ENCODE assay signal across 9 mouse cellular contexts in genomic region chr7:81868158-81868557, GRCm38 (mm10). TPM values are rescaled to one million over a fixed set of nuclear protein-coding genes. Genes with fewer than 3 reads are reported as not detected.
DNase-seq lines count a peak whose midpoint lies in the region; ATAC-seq and TF ChIP-seq lines count a peak whose summit lies in the region.
"Had no signal": no experiment of that assay in that cellular context is flagged by ENCODE, and none has a peak within 500 bp of the region (broad histone marks: within the 10 kb centered on the region; RNA-seq: fewer than 3 reads in every experiment).

No protein-coding gene starts in this region.

- no peak overlapping the region for H3K9ac ChIP-seq in heart, postnatal 0 days (replicated peaks; ENCODE audit: low read depth, low read length)
- H3K9ac ChIP-seq in lung, embryonic 16.5 days (ENCODE audit: low read length), result no peak overlapping the region
- H3K9ac ChIP-seq: limb, embryonic 15.5 days had no signal

- no peak overlapping the region for H3K4me3 ChIP-seq in G1E (ENCODE audit: low read depth, low read length)
- H3K4me3 ChIP-seq in embryonic fibroblast, embryonic 13.5 days (ENCODE audit: insufficient read depth, low read length), result no peak overlapping the region
- H3K4me3 ChIP-seq in heart, postnatal 0 days (ENCODE audit: low read depth, low read length), result no peak overlapping the region
- no peak overlapping the region for H3K4me3 ChIP-seq in lung, embryonic 16.5 days (ENCODE audit: low read length)
- H3K4me3 ChIP-seq: limb, embryonic 15.5 days had no signal

- peak; percentile 91 for TF ChIP-seq CTCF in G1E (IDR thresholded peaks at IDR 0.05; ENCODE audit: low read depth, low read length)
- TF ChIP-seq CTCF in embryonic fibroblast, embryonic 13.5 days (IDR thresholded peaks at IDR 0.05; ENCODE audit: borderline replicate concordance, insufficient read depth, low read length), result peak; percentile 96
- TF ChIP-seq CTCF in heart, postnatal 0 days (IDR thresholded peaks at IDR 0.05; ENCODE audit: low read depth), result peak; percentile 92

- no peak for TF ChIP-seq POLR2A in embryonic fibroblast, embryonic 13.5 days (IDR thresholded peaks at IDR 0.05; ENCODE audit: low read depth, low read length)

- no peak overlapping the region for H3K4me2 ChIP-seq in heart, postnatal 0 days (ENCODE audit: low read depth, low read length)
- H3K4me2 ChIP-seq in lung, embryonic 16.5 days (ENCODE audit: low read depth, low read length), result no peak overlapping the region
- H3K4me2 ChIP-seq: limb, embryonic 15.5 days had no signal

- H3K36me3 ChIP-seq in G1E (replicated peaks), result no peaks in the 10 kb centered on the region
- peaks cover 25% of the 10 kb centered on the region for H3K36me3 ChIP-seq in heart, postnatal 0 days (replicated peaks; ENCODE audit: control insufficient read depth, insufficient read depth, low read length)
- no peaks in the 10 kb centered on the region for H3K36me3 ChIP-seq in lung, embryonic 16.5 days (ENCODE audit: control insufficient read depth, insufficient read depth, low read length)
- H3K36me3 ChIP-seq: limb, embryonic 15.5 days had no signal

- no peak for TF ChIP-seq EP300 in heart, postnatal 0 days (IDR thresholded peaks at IDR 0.05; ENCODE audit: low read depth)

- peaks cover 15% of the 10 kb centered on the region; the same call in 1 of the 2 replicates for H3K27me3 ChIP-seq in G1E (ENCODE audit: insufficient read depth, low read length)
- no peaks in the 10 kb centered on the region for H3K27me3 ChIP-seq in heart, postnatal 0 days (ENCODE audit: control insufficient read depth, insufficient read depth, low read length)
- H3K27me3 ChIP-seq in lung, embryonic 16.5 days (ENCODE audit: control insufficient read depth, insufficient read depth, low read depth, low read length), result no peaks in the 10 kb centered on the region
- H3K27me3 ChIP-seq: limb, embryonic 15.5 days had no signal

- 25% methylated on average over 6 of the region's 6 CpGs for WGBS in heart, postnatal 0 days
- WGBS in lung, embryonic 16.5 days, result 25% methylated on average over 6 of the region's 6 CpGs

- H3K9me3 ChIP-seq in G1E (replicated peaks), result no peaks in the 10 kb centered on the region
- no peaks in the 10 kb centered on the region for H3K9me3 ChIP-seq in heart, postnatal 0 days (replicated peaks; ENCODE audit: control insufficient read depth, low read length)
- no peaks in the 10 kb centered on the region for H3K9me3 ChIP-seq in lung, embryonic 16.5 days (ENCODE audit: control insufficient read depth, low read length)
- H3K9me3 ChIP-seq: limb, embryonic 15.5 days had no signal

- ATAC-seq in G1E (ENCODE audit: extremely low read depth, insufficient number of reproducible peaks, low FRiP score, poor library complexity, severe bottlenecking), result peak; percentile 57
- peak; percentile 78 for ATAC-seq in heart, postnatal 0 days (ENCODE audit: insufficient read depth, low read depth)
- peak; percentile 68 for ATAC-seq in lung, embryonic 16.5 days (ENCODE audit: low read depth)

- H3K27ac ChIP-seq in embryonic fibroblast, embryonic 13.5 days (ENCODE audit: insufficient read depth, low read length), result no peak overlapping the region
- H3K27ac ChIP-seq in heart, postnatal 0 days (ENCODE audit: low read depth), result no peak overlapping the region
- H3K27ac ChIP-seq in lung, embryonic 16.5 days (ENCODE audit: low read length), result no peak overlapping the region
- H3K27ac ChIP-seq: limb, embryonic 15.5 days had no signal

- peak; percentile 65 for DNase-seq in G1E (ENCODE audit: low spot score)
- DNase-seq in brain, embryonic 18.5 days (ENCODE audit: low read depth, low spot score), result peak; percentile 40
- peak; percentile 62 for DNase-seq in heart, postnatal 0 days (ENCODE audit: low spot score)
- peak; percentile 91 to 93 for DNase-seq in kidney, postnatal 25 days
- DNase-seq in ovary, postnatal 10 days (ENCODE audit: low spot score), result peak; percentile 32
- peak; percentile 84 for DNase-seq in thymus, postnatal 14 days

- H3K4me1 ChIP-seq in G1E (ENCODE audit: insufficient read depth, low read depth, low read length), result peaks cover 11% of the 10 kb centered on the region
- no peaks in the 10 kb centered on the region for H3K4me1 ChIP-seq in embryonic fibroblast, embryonic 13.5 days (ENCODE audit: control insufficient read depth, insufficient read depth, low read length)
- 0 out of 2 replicates have a peak, but pooled peaks cover 7% of the 10 kb centered on the region for H3K4me1 ChIP-seq in heart, postnatal 0 days (ENCODE audit: control insufficient read depth, insufficient read depth)
- peaks cover 7% of the 10 kb centered on the region for H3K4me1 ChIP-seq in lung, embryonic 16.5 days (replicated peaks; ENCODE audit: control insufficient read depth, insufficient read depth, low read length)
- H3K4me1 ChIP-seq: limb, embryonic 15.5 days had no signal

RNA-seq across cellular contexts. Expression of gene Tm6sf1, which starts 9.4 kb away (rescaled TPM):
- total RNA-seq in G1E (2014; fragmentation: Nextera tagmentation) (not detected in 2 replicates), G1E (2017) (0.11 and 0.23 TPM in 2 replicates)
- polyA plus RNA-seq in G1E (2012), result not detected in 2 replicates
- 0.67 and 2.0 TPM in 2 replicates for polyA plus RNA-seq in embryonic fibroblast, embryonic 13.5 days (2011; ENCODE audit: insufficient read length, low read depth, missing spikeins)
- 52.3 and 69.2 TPM in 2 replicates for total RNA-seq in heart, postnatal 0 days (2014; rRNA removed; ENCODE audit: low replicate concordance)
- polyA plus RNA-seq in heart, postnatal 0 days (2015; fragmentation: Nextera tagmentation; extraction: Ambion mirVana), result 11.7 and 15.3 TPM in 2 replicates
- polyA plus RNA-seq in lung, embryonic 16.5 days (2015; fragmentation: Nextera tagmentation; extraction: Ambion mirVana), result 14.2 and 16.8 TPM in 2 replicates

RNA-seq across cellular contexts. Expression of gene Gm10160, which starts 12.6 kb away (rescaled TPM):
- not detected in 2 replicates for total RNA-seq in G1E (2014; fragmentation: Nextera tagmentation)
- not detected in 2 replicates for total RNA-seq in G1E (2017)
- polyA plus RNA-seq in G1E (2012), result not detected in 2 replicates
- not detected in 2 replicates for polyA plus RNA-seq in embryonic fibroblast, embryonic 13.5 days (2011; ENCODE audit: insufficient read length, low read depth, missing spikeins)
- total RNA-seq in heart, postnatal 0 days (2014; rRNA removed; ENCODE audit: low replicate concordance), result not detected in 2 replicates
- not detected in 2 replicates for polyA plus RNA-seq in heart, postnatal 0 days (2015; fragmentation: Nextera tagmentation; extraction: Ambion mirVana)
- polyA plus RNA-seq in lung, embryonic 16.5 days (2015; fragmentation: Nextera tagmentation; extraction: Ambion mirVana), result not detected in 2 replicates
- polyA plus RNA-seq: limb, embryonic 15.5 days had no signal

RNA-seq across cellular contexts. Expression of gene Btbd1, which starts 38.9 kb away (rescaled TPM):
- 74.6 and 91.0 TPM in 2 replicates for total RNA-seq in G1E (2014; fragmentation: Nextera tagmentation)
- 91.8 and 102 TPM in 2 replicates for total RNA-seq in G1E (2017)
- polyA plus RNA-seq in G1E (2012), result 9.2 and 10.7 TPM in 2 replicates
- polyA plus RNA-seq in embryonic fibroblast, embryonic 13.5 days (2011; ENCODE audit: insufficient read length, low read depth, missing spikeins), result 126 and 134 TPM in 2 replicates
- 98.6 and 104 TPM in 2 replicates for total RNA-seq in heart, postnatal 0 days (2014; rRNA removed; ENCODE audit: low replicate concordance)
- polyA plus RNA-seq in heart, postnatal 0 days (2015; fragmentation: Nextera tagmentation; extraction: Ambion mirVana), result 90.4 and 96.6 TPM in 2 replicates
- polyA plus RNA-seq in lung, embryonic 16.5 days (2015; fragmentation: Nextera tagmentation; extraction: Ambion mirVana), result 50.0 and 50.9 TPM in 2 replicates

Comparison
In these comparisons a context has a peak if more than half of its experiments do, and no peak if none do; other contexts are left out.
1. DNase-seq: peak in every context shown above with its lines; median percentile 92 in kidney, postnatal 25 days; 84 in thymus, postnatal 14 days; 65 in G1E; 62 in heart, postnatal 0 days; 40 in brain, embryonic 18.5 days; 32 in ovary, postnatal 10 days.